Mouse (Mus musculus) megakaryocyte, embryonic 14.5 days (primary cell): ENCODE measurements around the gene Hvcn1. TPM values are rescaled to one million over a fixed set of nuclear protein-coding genes. Genes with fewer than 3 reads are reported as not detected.

Experiments
- H3K27me3 ChIP-seq: replicated peaks from 2 replicates; pipeline ENCODE3; 2012; ENCODE audit warnings: inconsistent platforms
- H3K36me3 ChIP-seq: replicated peaks from 2 replicates; pipeline ENCODE3; 2012; ENCODE audit warnings: low read length, inconsistent platforms, mixed read lengths
- H3K4me1 ChIP-seq: 2 replicates; pipeline ENCODE4 v1.6.1; 2012; ENCODE audit warnings: inconsistent platforms
- H3K4me3 ChIP-seq: replicated peaks from 2 replicates; pipeline ENCODE3; 2012; ENCODE audit warnings: moderate library complexity, mild to moderate bottlenecking, inconsistent platforms
- H3K9me3 ChIP-seq: 2 replicates; pipeline ENCODE4 v1.6.1; 2012; ENCODE audit warnings: inconsistent platforms
- FLI1 ChIP-seq: IDR thresholded peaks from 2 replicates; pipeline ENCODE4 v1.6.1; 2012; ENCODE audit warnings: low read length, inconsistent platforms, mixed read lengths
- GATA1 ChIP-seq: IDR thresholded peaks from 3 replicates; pipeline ENCODE4 v1.6.1; 2012; ENCODE audit warnings: mixed read lengths, low read length, inconsistent platforms, borderline replicate concordance
- polyA plus RNA-seq: library from polyadenylated mRNA; stranded (reverse); fragments of >175 nt; gene quantifications from 2 replicates; pipeline ENCODE4 v1.2.3, GENCODE M21; 2012; ENCODE audit warnings: low replicate concordance; ENCODE audit not compliant: insufficient read depth

Hvcn1 gene
- polyA plus RNA-seq, 1 experiment: 6.0 TPM

- peak overlapping the region; percentile 13 for H3K4me3 ChIP-seq
- no peaks in the 10 kb centered on the region for H3K36me3 ChIP-seq
- no peak for TF ChIP-seq GATA1
- peaks cover 63% of the 10 kb centered on the region for H3K27me3 ChIP-seq
- H3K4me1 ChIP-seq: peaks cover 43% of the 10 kb centered on the region
- H3K9me3 ChIP-seq: no peaks in the 10 kb centered on the region
These were observed 12.3 kb downstream of the Hvcn1 start for GRCm38 (mm10) chr5:122218928-122219327.

- no peaks in the 10 kb centered on the region for H3K36me3 ChIP-seq
- H3K27me3 ChIP-seq: peaks cover 66% of the 10 kb centered on the region
- peaks cover 43% of the 10 kb centered on the region for H3K4me1 ChIP-seq
- H3K9me3 ChIP-seq: no peaks in the 10 kb centered on the region
- no peak overlapping the region for H3K4me3 ChIP-seq
- TF ChIP-seq FLI1 (no peak), GATA1 (no peak)
These were observed 13.3 kb downstream of the Hvcn1 start for GRCm38 (mm10) chr5:122219655-122220629.

DNA sequence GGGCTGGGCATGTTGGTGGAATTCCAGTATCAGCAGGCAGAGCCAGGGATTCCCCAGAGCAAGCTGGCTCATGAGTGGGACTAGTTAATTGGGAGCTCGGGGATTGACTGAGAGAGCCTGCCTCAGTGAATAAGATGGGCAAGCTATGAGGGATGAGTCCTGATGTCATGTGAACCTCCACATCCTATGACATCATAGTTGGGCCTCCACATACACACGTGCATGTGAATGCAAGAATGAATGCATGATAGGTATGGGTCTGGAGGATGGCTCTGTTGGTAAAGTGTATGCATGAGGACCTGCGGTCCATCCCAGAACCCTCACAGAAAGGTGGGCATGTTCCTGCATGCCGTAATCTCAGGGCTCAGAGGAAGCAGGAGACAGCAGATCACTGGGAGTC is 14.5 kb downstream of the Hvcn1 start:
- TF ChIP-seq GATA1 (no peak), FLI1 (no peak)
- Histone ChIP-seq H3K4me3 (no peak overlapping the region), H3K36me3 (no peaks in the 10 kb centered on the region), H3K27me3 (peaks cover 66% of the 10 kb centered on the region), H3K4me1 (peaks cover 43% of the 10 kb centered on the region), H3K9me3 (peaks cover 1% of the 10 kb centered on the region)

DNA sequence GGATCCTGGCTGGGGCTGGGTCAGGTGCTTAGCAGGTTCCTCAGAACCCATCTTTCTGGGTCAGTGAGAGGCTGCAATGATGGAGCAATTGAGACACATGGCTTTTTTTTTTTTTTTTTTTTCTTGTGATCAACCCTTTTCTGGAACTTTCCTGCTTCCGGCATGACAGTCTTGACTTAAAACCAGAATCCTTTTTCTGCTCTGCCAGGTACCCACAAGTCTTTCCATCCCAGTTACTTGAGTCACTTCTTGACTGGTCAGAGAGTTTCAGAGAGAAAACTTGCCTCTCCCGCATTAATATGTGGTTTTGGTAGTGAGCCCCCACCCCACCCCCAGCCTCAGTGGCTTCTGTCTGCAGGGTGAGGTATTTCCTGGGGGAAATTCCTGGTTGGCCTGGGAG is 17.7 kb downstream of the Hvcn1 start:
- Histone ChIP-seq H3K27me3 (peaks cover 51% of the 10 kb centered on the region), H3K4me1 (peaks cover 32% of the 10 kb centered on the region), H3K4me3 (no peak overlapping the region), H3K36me3 (peaks cover 4% of the 10 kb centered on the region), H3K9me3 (peaks cover 16% of the 10 kb centered on the region)
- no peak for TF ChIP-seq GATA1
- TF ChIP-seq FLI1: no peak

DNA sequence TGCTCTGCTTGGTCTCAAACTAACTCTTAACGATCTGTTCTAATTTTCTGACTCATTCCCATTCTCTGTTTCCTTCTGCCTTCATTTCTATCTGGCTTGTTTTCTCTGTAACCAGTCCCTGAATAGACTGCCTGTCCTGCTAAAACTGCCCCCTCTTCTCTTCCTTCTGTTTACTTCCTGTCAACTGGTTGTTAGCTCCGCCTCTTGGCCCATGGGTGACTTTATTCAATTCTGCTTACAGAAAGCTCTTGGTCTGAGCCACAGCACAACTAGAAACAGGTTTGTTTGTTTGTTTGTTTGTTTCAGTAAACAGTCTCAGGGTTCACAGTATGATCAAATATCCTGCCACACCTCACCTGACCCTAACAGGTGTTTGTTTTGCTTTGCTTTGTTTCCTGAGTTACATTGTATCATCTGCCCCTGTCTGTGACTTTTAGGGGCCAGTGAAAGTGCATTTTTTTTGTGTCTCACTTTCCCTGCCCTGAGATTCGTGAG is 21.7 kb downstream of the Hvcn1 start:
- H3K4me1 ChIP-seq: peaks cover 36% of the 10 kb centered on the region

GRCm38 (mm10) chr5:122228772-122229171 is 22.2 kb downstream of the Hvcn1 start:
- peaks cover 26% of the 10 kb centered on the region for H3K27me3 ChIP-seq
- TF ChIP-seq FLI1 (no peak), GATA1 (no peak)
- no peak overlapping the region for H3K4me3 ChIP-seq
- H3K9me3 ChIP-seq: peaks cover 19% of the 10 kb centered on the region
- peaks cover 40% of the 10 kb centered on the region for H3K4me1 ChIP-seq
- H3K36me3 ChIP-seq: peaks cover 4% of the 10 kb centered on the region

More for the DNA sequence above, 21.7 kb downstream of the Hvcn1 start:
- TF ChIP-seq FLI1: no peak
- TF ChIP-seq GATA1: no peak
- Histone ChIP-seq H3K9me3 (peaks cover 19% of the 10 kb centered on the region), H3K36me3 (peaks cover 4% of the 10 kb centered on the region), H3K4me3 (no peak overlapping the region), H3K27me3 (peaks cover 26% of the 10 kb centered on the region)

GRCm38 (mm10) chr5:122230816-122231215 is 24.2 kb downstream of the Hvcn1 start:
- TF ChIP-seq FLI1 (no peak), GATA1 (no peak)
- Histone ChIP-seq H3K4me3 (no peak overlapping the region), H3K9me3 (peaks cover 19% of the 10 kb centered on the region), H3K36me3 (peaks cover 4% of the 10 kb centered on the region), H3K4me1 (peaks cover 61% of the 10 kb centered on the region), H3K27me3 (peaks cover 22% of the 10 kb centered on the region)

DNA sequence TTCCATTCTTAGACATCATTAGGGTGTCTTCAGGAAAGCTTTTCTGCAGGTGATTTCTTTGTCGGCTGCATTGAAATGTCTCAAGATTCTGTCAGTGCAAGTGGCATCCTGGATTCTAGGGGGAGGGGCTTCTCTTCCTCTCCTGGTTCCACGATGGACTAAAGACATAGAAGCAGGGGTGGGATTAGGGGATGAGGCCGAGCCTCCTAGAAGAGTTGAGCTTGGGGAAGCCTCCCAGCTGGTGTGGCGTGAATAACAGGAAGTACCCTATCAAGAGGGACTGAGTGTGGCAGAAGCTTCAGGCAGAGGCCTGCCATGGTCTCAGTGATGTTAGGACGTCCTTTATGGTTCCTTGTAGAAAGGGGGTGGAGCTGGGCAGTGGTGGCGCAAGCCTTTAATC is 24.8 kb downstream of the Hvcn1 start:
- Histone ChIP-seq H3K9me3 (peaks cover 15% of the 10 kb centered on the region), H3K36me3 (peaks cover 4% of the 10 kb centered on the region), H3K4me3 (no peak overlapping the region), H3K4me1 (peaks cover 67% of the 10 kb centered on the region), H3K27me3 (peaks cover 25% of the 10 kb centered on the region)
- TF ChIP-seq FLI1 (no peak), GATA1 (no peak)

DNA sequence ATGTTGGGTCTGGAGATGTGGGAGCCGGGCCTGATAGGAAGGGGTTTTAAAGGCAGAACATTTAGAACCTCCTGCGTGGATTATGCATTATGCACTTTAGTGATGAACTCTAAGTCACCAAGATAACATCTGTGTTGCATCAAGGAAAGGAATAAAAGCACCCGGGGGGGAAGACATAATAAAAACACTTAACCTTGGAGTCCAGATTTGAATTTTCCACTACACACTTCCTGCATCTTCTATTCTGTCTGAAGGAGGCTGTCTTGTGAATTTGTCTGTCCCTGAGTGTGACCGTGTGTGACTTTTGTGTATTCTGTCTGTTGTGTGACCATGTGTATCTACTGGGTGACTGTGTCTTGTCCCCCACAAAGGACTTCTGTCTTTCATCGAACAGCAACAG is 25.4 kb downstream of the Hvcn1 start:
- no peak overlapping the region for H3K4me3 ChIP-seq
- peaks cover 67% of the 10 kb centered on the region for H3K4me1 ChIP-seq
- TF ChIP-seq FLI1: no peak
- TF ChIP-seq GATA1: no peak
- peaks cover 15% of the 10 kb centered on the region for H3K9me3 ChIP-seq
- H3K27me3 ChIP-seq: peaks cover 28% of the 10 kb centered on the region
- H3K36me3 ChIP-seq: peaks cover 4% of the 10 kb centered on the region

GRCm38 (mm10) chr5:122233077-122233581 is 26.5 kb downstream of the Hvcn1 start:
- Histone ChIP-seq H3K27me3 (peaks cover 34% of the 10 kb centered on the region), H3K36me3 (peaks cover 2% of the 10 kb centered on the region), H3K4me1 (peaks cover 67% of the 10 kb centered on the region), H3K4me3 (peak overlapping the region; percentile 82), H3K9me3 (peaks cover 7% of the 10 kb centered on the region)
- TF ChIP-seq FLI1: no peak
